Mouse (Mus musculus) midbrain, embryonic 16.5 days (tissue): ENCODE results near the gene Acot2. TPM values are rescaled to one million over a fixed set of nuclear protein-coding genes. Genes with fewer than 3 reads are reported as not detected.
"Not testable (repeated sequence)": the region's sequence is repeated elsewhere in the genome, so short reads cannot be mapped to it uniquely, and the experiment has no call there.

Experiments
- ATAC-seq: fragments of 200-750 bp; cut with Nextera tagmentation; 2 replicates; pipeline ENCODE4 v1.8.0; 2017; ENCODE audit warnings: moderate TSS enrichment
- H3K27ac ChIP-seq: fragments of 300-500 bp; sonication (generic); 2 replicates; pipeline ENCODE4 v1.5.1; 2014; ENCODE audit warnings: mild to moderate bottlenecking, low read length, mixed read lengths
- H3K27me3 ChIP-seq: fragments of 300-500 bp; sonication (generic); 2 replicates; pipeline ENCODE4 v1.6.1; 2014; ENCODE audit warnings: low read depth, low read length, mixed read lengths; ENCODE audit not compliant: control insufficient read depth, insufficient read depth
- H3K36me3 ChIP-seq: fragments of 300-500 bp; sonication (generic); 2 replicates; pipeline ENCODE4 v1.6.1; 2014; ENCODE audit warnings: mild to moderate bottlenecking, low read length, moderate library complexity, mixed read lengths; ENCODE audit not compliant: control insufficient read depth, insufficient read depth
- H3K4me1 ChIP-seq: fragments of 300-500 bp; sonication (generic); 2 replicates; pipeline ENCODE4 v1.6.1; 2014; ENCODE audit warnings: mild to moderate bottlenecking, low read length, mixed read lengths; ENCODE audit not compliant: control insufficient read depth, insufficient read depth
- H3K4me2 ChIP-seq: fragments of 300-500 bp; sonication (generic); 2 replicates; pipeline ENCODE4 v1.6.1; 2014; ENCODE audit warnings: mild to moderate bottlenecking, low read length, mixed read lengths
- H3K4me3 ChIP-seq: fragments of 300-500 bp; sonication (generic); 2 replicates; pipeline ENCODE4 v1.5.1; 2014; ENCODE audit warnings: low read depth, mild to moderate bottlenecking, low read length, moderate library complexity, mixed read lengths
- H3K9ac ChIP-seq: fragments of 300-500 bp; sonication (generic); 2 replicates; pipeline ENCODE4 v1.6.1; 2014; ENCODE audit warnings: low read depth, low read length, mixed read lengths
- H3K9me3 ChIP-seq: fragments of 300-500 bp; sonication (generic); replicated peaks from 2 replicates; pipeline ENCODE4 v1.6.1; 2014; ENCODE audit warnings: mild to moderate bottlenecking, low read length, mixed read lengths; ENCODE audit not compliant: control insufficient read depth, poor library complexity, severe bottlenecking
- WGBS: fragments of 180-500 bp; shearing (Covaris S2); extraction: QIAGEN DNeasy Blood & Tissue Kit; methylation state at CpG from one replicate; pipeline ENCODE4 v1.1.7; 2014; 5-methylcytosine and 5-hydroxymethylcytosine counted together
- polyA plus RNA-seq: library from polyadenylated mRNA; unstranded; fragments of >200 nt; fragmentation: Nextera tagmentation; extraction: Ambion mirVana; gene quantifications from 2 replicates; pipeline ENCODE4 v1.2.1, GENCODE M21; 2015

Gene Acot2
- polyA plus RNA-seq, 1 experiment from 2014 or later = 15.3 TPM

- H3K4me2 ChIP-seq = peak overlapping the region; percentile 55
- ATAC-seq = peak; percentile 14; the same call in 1 of the 2 replicates
- H3K4me3 ChIP-seq = peak overlapping the region; percentile 45
- H3K4me1 ChIP-seq = peaks cover 22% of the 10 kb centered on the region
- H3K27me3 ChIP-seq = no peaks in the 10 kb centered on the region
- WGBS = 42% methylated on average over 8 of the region's 8 CpGs
- no peaks in the 10 kb centered on the region for H3K36me3 ChIP-seq
- H3K27ac ChIP-seq = peak overlapping the region; percentile 14; the same call in 1 of the 2 replicates
- no peak overlapping the region for H3K9ac ChIP-seq
- H3K9me3 ChIP-seq = no peaks in the 10 kb centered on the region
Observed at GRCm38 (mm10) chr12:84008729-84009128, 21.1 kb downstream of the Acot2 start.

GRCm38 (mm10) chr12:84009171-84009965 lies 21.7 kb downstream of the Acot2 start, which contains the start of gene Acot1:
Gene Acot1, plus strand, starts transcription at chr12:84009490.
- peak within 1 kb of the TSS; percentile 45 for H3K4me3 ChIP-seq
- peak; percentile 92 for ATAC-seq
- H3K9me3 ChIP-seq, H3K27me3 ChIP-seq, H3K36me3 ChIP-seq: not testable (repeated sequence)
- WGBS = under 1% methylated on average over 56 of the region's 70 CpGs
- H3K4me2 ChIP-seq = peak within 1 kb of the TSS; percentile 55
- peak within 1 kb of the TSS; percentile 50 for H3K9ac ChIP-seq
- peaks cover 22% of the 10 kb centered on the region for H3K4me1 ChIP-seq
- peak within 1 kb of the TSS; percentile 56 for H3K27ac ChIP-seq

GRCm38 (mm10) chr12:84010201-84010600 lies 22.5 kb downstream of the Acot2 start:
- no peaks in the 10 kb centered on the region for H3K9me3 ChIP-seq
- no peak for ATAC-seq
- H3K9ac ChIP-seq = no peak overlapping the region

GRCm38 (mm10) chr12:84011251-84012040 lies 23.8 kb downstream of the Acot2 start:
- H3K4me2 ChIP-seq = peak overlapping the region; percentile 46
- H3K4me1 ChIP-seq = peaks cover 22% of the 10 kb centered on the region
- H3K36me3 ChIP-seq = no peaks in the 10 kb centered on the region
- H3K27me3 ChIP-seq = no peaks in the 10 kb centered on the region
- peak overlapping the region; percentile 78 for H3K27ac ChIP-seq
- no peaks in the 10 kb centered on the region for H3K9me3 ChIP-seq
- H3K9ac ChIP-seq = peak overlapping the region; percentile 48
- peak overlapping the region; percentile 45 for H3K4me3 ChIP-seq
- ATAC-seq = peak; percentile 83
- WGBS = 13% methylated on average over 12 of the region's 12 CpGs

More at GRCm38 (mm10) chr12:84010201-84010600, 22.5 kb downstream of the Acot2 start:
- no peaks in the 10 kb centered on the region for H3K36me3 ChIP-seq
- peak overlapping the region; percentile 43; the same call in 1 of the 2 replicates for H3K27ac ChIP-seq
- peak overlapping the region; percentile 45 for H3K4me3 ChIP-seq
- no peak overlapping the region for H3K4me2 ChIP-seq
- no peaks in the 10 kb centered on the region for H3K27me3 ChIP-seq
- H3K4me1 ChIP-seq = peaks cover 22% of the 10 kb centered on the region
- 71% methylated on average over 3 of the region's 3 CpGs for WGBS

- no peaks in the 10 kb centered on the region for H3K27me3 ChIP-seq
- H3K9me3 ChIP-seq = no peaks in the 10 kb centered on the region
- peak overlapping the region; percentile 46 for H3K4me2 ChIP-seq
- 44% methylated on average over 6 of the region's 6 CpGs for WGBS
- peaks cover 22% of the 10 kb centered on the region for H3K4me1 ChIP-seq
- no peaks in the 10 kb centered on the region for H3K36me3 ChIP-seq
- H3K27ac ChIP-seq = no peak overlapping the region
- no peak for ATAC-seq
- no peak overlapping the region for H3K4me3 ChIP-seq
- no peak overlapping the region for H3K9ac ChIP-seq
Observed at GRCm38 (mm10) chr12:84013130-84013529, 25.5 kb downstream of the Acot2 start.

- Histone ChIP-seq H3K36me3 (no peaks in the 10 kb centered on the region), H3K4me3 (no peak overlapping the region), H3K27ac (no peak overlapping the region), H3K9me3 (no peaks in the 10 kb centered on the region), H3K9ac (no peak overlapping the region), H3K27me3 (no peaks in the 10 kb centered on the region), H3K4me1 (peaks cover 22% of the 10 kb centered on the region), H3K4me2 (no peak overlapping the region)
- WGBS = 93% methylated on average over 7 of the region's 7 CpGs
- ATAC-seq = no peak
Observed at GRCm38 (mm10) chr12:84013701-84014100, 26.0 kb downstream of the Acot2 start.

- not testable (repeated sequence) for ATAC-seq, H3K27me3 ChIP-seq, H3K36me3 ChIP-seq, H3K4me3 ChIP-seq, H3K9ac ChIP-seq, H3K4me1 ChIP-seq, H3K27ac ChIP-seq, H3K4me2 ChIP-seq, H3K9me3 ChIP-seq
- 52% methylated on average over 7 of the region's 7 CpGs for WGBS
Observed at GRCm38 (mm10) chr12:84020528-84020927, 32.9 kb downstream of the Acot2 start.

- H3K4me1 ChIP-seq, H3K27me3 ChIP-seq, H3K4me2 ChIP-seq, H3K9me3 ChIP-seq, H3K9ac ChIP-seq, ATAC-seq, H3K4me3 ChIP-seq, H3K27ac ChIP-seq, H3K36me3 ChIP-seq: not testable (repeated sequence)
- 96% methylated on average over 4 of the region's 4 CpGs for WGBS
Observed at GRCm38 (mm10) chr12:84022266-84022665, 34.6 kb downstream of the Acot2 start.
